Mouse (Mus musculus): ENCODE results near the gene Kank2. TPM values are rescaled to one million over a fixed set of nuclear protein-coding genes. Genes with fewer than 3 reads are reported as not detected.

The Kank2 gene
- polyA plus RNA-seq, 1 experiment from 2014 or later, result 11.1 TPM

DNA sequence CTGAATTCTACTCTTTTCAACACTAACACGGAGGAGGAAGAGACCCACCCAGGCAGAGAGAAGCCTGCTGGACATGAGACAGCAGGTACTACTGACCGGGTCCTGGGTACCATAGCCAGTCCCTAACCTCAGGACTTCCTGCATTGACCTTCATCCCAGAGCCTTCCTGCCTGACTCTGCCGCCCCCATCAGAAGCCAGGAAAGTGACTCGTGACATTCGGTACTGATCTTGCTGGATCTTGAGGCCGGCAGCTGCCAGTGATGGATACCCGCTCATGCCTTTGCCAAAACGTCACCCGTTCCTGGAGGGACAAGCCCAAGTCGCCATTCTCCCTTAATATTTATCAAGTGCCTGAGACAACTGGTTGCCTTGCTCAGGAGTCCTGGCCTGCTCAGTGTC is 50.1 kb downstream of the Kank2 start:
- ATAC-seq (ENCODE audit: insufficient number of reproducible peaks, insufficient read depth, low FRiP score, low read depth), result no peak
- Histone ChIP-seq H3K4me2 (ENCODE audit: low read length) (0 out of 2 replicates have a peak overlapping the region, but pooled peaks have one; percentile 46), H3K4me1 (ENCODE audit: control insufficient read depth in 2 of 2, insufficient read depth in 2 of 2, low read length in 2 of 2) (peaks cover 25 to 43% of the 10 kb centered on the region in 2 experiments), H3K36me3 (ENCODE audit: control insufficient read depth, insufficient read depth, low read length) (peaks cover 54% of the 10 kb centered on the region), H3K9ac (ENCODE audit: low read length) (no peak overlapping the region), H3K27ac (replicated peaks in 1 of 2; ENCODE audit: control insufficient read depth in 1 of 2, insufficient read depth in 1 of 2, low read depth in 2 of 2, low read length in 2 of 2) (peak overlapping the region; percentile 85 to 88), H3K9me3 (ENCODE audit: control insufficient read depth, low read length) (no peaks in the 10 kb centered on the region), H3K4me3 (ENCODE audit: control insufficient read depth in 1 of 2, insufficient read depth in 1 of 2, low read depth in 1 of 2, low read length in 2 of 2) (no peak overlapping the region), H3K27me3 (ENCODE audit: control insufficient read depth, insufficient read depth, low read length) (no peaks in the 10 kb centered on the region)
- WGBS, result 71% methylated on average over 10 of the region's 10 CpGs

DNA sequence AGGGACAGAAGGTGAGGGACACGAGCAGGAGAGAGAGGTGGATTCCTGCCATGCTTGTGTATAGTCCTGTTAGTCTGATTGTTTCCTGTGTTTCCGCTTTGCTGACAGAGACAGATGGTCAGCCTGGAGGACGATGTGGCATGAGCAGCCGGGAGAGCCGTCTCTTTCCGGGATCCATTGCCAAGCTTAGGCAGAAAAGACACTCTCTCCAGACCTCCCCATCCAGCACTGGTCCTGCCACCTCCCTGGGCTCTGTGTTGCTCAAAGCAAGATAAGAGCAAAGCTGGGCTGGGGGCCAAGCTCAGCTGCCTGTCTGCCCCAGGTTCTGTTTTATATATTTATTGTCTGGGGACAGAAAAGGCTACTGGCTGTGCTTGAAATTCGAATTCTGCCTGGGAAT is 50.5 kb downstream of the Kank2 start:
- Histone ChIP-seq H3K27ac (replicated peaks in 1 of 2; ENCODE audit: control insufficient read depth in 1 of 2, insufficient read depth in 1 of 2, low read depth in 2 of 2, low read length in 2 of 2) (peak overlapping the region; percentile 85 to 88), H3K36me3 (ENCODE audit: control insufficient read depth, insufficient read depth, low read length) (peaks cover 56% of the 10 kb centered on the region), H3K4me1 (ENCODE audit: control insufficient read depth in 2 of 2, insufficient read depth in 2 of 2, low read length in 2 of 2) (peaks cover 22 to 40% of the 10 kb centered on the region in 2 experiments), H3K4me3 (ENCODE audit: control insufficient read depth in 1 of 2, insufficient read depth in 1 of 2, low read depth in 1 of 2, low read length in 2 of 2) (no peak overlapping the region), H3K9ac (ENCODE audit: low read length) (peak overlapping the region; percentile 45; the same call in 1 of the 2 replicates), H3K27me3 (ENCODE audit: control insufficient read depth, insufficient read depth, low read length) (no peaks in the 10 kb centered on the region), H3K9me3 (ENCODE audit: control insufficient read depth, low read length) (no peaks in the 10 kb centered on the region), H3K4me2 (ENCODE audit: low read length) (peak overlapping the region; percentile 46)
- ATAC-seq (ENCODE audit: insufficient number of reproducible peaks, insufficient read depth, low FRiP score, low read depth), result peak; percentile 79
- WGBS, result 5% methylated on average over 7 of the region's 7 CpGs

DNA sequence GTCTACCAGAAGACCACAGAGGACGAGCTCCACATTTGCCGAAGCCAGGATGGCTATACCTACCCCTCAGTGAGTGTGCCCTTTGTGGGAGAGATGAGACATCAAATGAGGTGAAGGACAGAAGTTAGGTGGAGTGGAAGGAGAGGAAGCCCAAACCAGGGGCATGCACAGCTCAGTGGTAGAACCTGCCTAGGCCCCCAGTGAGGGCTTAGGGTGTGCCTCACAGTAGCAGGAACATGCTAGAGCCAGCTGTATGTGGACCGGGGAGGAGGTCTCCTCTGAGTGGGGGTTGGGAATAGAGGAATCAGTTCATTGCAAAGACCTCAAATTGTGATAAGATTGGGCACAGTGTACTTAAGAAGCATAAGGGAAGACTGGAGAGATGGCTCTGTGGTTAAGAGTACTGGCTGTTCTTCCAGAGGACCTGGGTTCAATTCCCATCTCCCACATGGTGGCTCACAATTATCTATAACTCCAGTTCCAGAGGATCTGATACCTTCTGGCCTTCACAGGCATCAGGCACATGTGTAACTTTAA is 51.2 kb downstream of the Kank2 start:
- Histone ChIP-seq H3K36me3 (ENCODE audit: control insufficient read depth, insufficient read depth, low read length) (peaks cover 63% of the 10 kb centered on the region), H3K9ac (ENCODE audit: low read length) (no peak overlapping the region), H3K4me2 (ENCODE audit: low read length) (no peak overlapping the region), H3K27me3 (ENCODE audit: control insufficient read depth, insufficient read depth, low read length) (no peaks in the 10 kb centered on the region), H3K27ac (replicated peaks in 1 of 2; ENCODE audit: control insufficient read depth in 1 of 2, insufficient read depth in 1 of 2, low read depth in 2 of 2, low read length in 2 of 2) (peak overlapping the region in 1 of 2 experiments; percentile 85; a peak in 2 of 4 replicates), H3K4me1 (ENCODE audit: control insufficient read depth in 2 of 2, insufficient read depth in 2 of 2, low read length in 2 of 2) (peaks cover 19 to 33% of the 10 kb centered on the region in 2 experiments), H3K4me3 (ENCODE audit: control insufficient read depth in 1 of 2, insufficient read depth in 1 of 2, low read depth in 1 of 2, low read length in 2 of 2) (no peak overlapping the region), H3K9me3 (ENCODE audit: control insufficient read depth, low read length) (no peaks in the 10 kb centered on the region)
- 86% methylated on average over 3 of the region's 3 CpGs for WGBS
- ATAC-seq (ENCODE audit: insufficient number of reproducible peaks, insufficient read depth, low FRiP score, low read depth), result no peak

DNA sequence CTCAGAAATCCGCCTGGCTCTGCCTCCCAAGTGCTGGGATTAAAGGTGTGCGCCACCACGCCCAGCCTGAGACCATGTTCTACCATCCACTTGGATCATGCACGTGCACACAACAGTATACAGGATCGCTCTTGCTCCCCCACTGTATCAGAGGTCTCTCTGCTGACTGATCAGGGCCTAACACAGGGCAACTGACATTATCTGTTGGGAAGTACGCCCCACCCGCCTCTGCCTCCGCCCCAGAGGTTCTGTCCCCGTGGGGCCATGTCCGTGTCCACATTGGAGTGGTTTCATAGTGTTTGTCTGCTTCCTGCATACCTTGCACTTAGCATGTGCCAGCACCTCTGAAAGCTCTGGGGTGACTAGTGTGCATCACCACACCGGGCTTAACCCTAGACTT is 57.0 kb downstream of the Kank2 start:
- no peak for ATAC-seq (ENCODE audit: insufficient number of reproducible peaks, insufficient read depth, low FRiP score, low read depth)
- Histone ChIP-seq H3K4me2 (ENCODE audit: low read length) (no peak overlapping the region), H3K4me3 (ENCODE audit: control insufficient read depth in 1 of 2, insufficient read depth in 1 of 2, low read depth in 1 of 2, low read length in 2 of 2) (no peak overlapping the region), H3K36me3 (ENCODE audit: control insufficient read depth, insufficient read depth, low read length) (peaks cover 95% of the 10 kb centered on the region), H3K27ac (replicated peaks in 1 of 2; ENCODE audit: control insufficient read depth in 1 of 2, insufficient read depth in 1 of 2, low read depth in 2 of 2, low read length in 2 of 2) (no peak overlapping the region), H3K4me1 (ENCODE audit: control insufficient read depth in 2 of 2, insufficient read depth in 2 of 2, low read length in 2 of 2) (peaks cover 0 to 5% of the 10 kb centered on the region in 2 experiments; a peak in 2 of 4 replicates), H3K9me3 (ENCODE audit: control insufficient read depth, low read length) (no peaks in the 10 kb centered on the region), H3K27me3 (ENCODE audit: control insufficient read depth, insufficient read depth, low read length) (no peaks in the 10 kb centered on the region), H3K9ac (ENCODE audit: low read length) (no peak overlapping the region)
- 94% methylated on average over 11 of the region's 11 CpGs for WGBS

DNA sequence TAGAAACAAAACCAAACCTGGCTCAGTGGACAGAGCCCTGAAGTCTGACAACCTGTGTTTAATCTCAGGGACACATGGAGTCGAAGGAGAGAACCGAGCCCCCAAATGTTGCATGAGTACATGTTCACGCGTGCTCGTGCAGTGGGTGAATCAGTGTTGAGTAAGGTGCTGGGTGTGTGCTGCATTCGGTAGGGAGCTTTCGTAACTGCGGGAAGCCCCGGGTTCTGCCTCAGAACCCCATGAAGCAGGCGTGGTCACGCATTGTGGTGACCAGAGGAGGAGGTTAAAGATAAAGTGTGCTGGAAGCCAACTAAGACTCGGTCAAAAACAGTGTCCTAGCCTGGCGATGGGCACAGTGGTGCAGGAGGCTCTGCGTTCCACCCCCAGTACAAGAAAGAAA is 58.1 kb downstream of the Kank2 start:
- ATAC-seq (ENCODE audit: insufficient number of reproducible peaks, insufficient read depth, low FRiP score, low read depth), result no peak

DNA sequence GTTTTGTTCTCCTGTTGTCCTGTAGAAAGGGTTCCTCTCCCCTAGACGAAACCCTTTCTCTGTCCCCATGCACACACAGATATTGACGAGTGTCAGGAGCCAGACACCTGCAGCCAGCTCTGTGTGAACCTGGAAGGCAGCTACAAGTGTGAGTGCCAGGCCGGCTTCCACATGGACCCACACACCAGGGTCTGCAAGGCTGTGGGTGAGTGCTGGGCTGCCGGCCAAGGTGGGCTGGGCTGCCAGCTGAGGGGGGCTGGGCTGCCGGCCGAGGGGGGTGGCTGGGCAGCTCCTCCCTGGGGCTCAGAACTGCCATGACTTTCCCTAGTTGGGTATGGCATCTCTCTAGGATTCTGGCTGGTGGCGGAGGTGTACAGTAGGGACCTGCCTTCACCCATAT is 59.8 kb downstream of the Kank2 start:
- ATAC-seq (ENCODE audit: insufficient number of reproducible peaks, insufficient read depth, low FRiP score, low read depth), result no peak
- Histone ChIP-seq H3K36me3 (ENCODE audit: control insufficient read depth, insufficient read depth, low read length) (peaks cover 95% of the 10 kb centered on the region), H3K4me3 (ENCODE audit: control insufficient read depth in 1 of 2, insufficient read depth in 1 of 2, low read depth in 1 of 2, low read length in 2 of 2) (no peak overlapping the region), H3K27me3 (ENCODE audit: control insufficient read depth, insufficient read depth, low read length) (no peaks in the 10 kb centered on the region), H3K27ac (replicated peaks in 1 of 2; ENCODE audit: control insufficient read depth in 1 of 2, insufficient read depth in 1 of 2, low read depth in 2 of 2, low read length in 2 of 2) (no peak overlapping the region), H3K4me2 (ENCODE audit: low read length) (no peak overlapping the region), H3K4me1 (ENCODE audit: control insufficient read depth in 2 of 2, insufficient read depth in 2 of 2, low read length in 2 of 2) (peaks cover 0 to 5% of the 10 kb centered on the region in 2 experiments; a peak in 2 of 4 replicates), H3K9me3 (ENCODE audit: control insufficient read depth, low read length) (no peaks in the 10 kb centered on the region), H3K9ac (ENCODE audit: low read length) (no peak overlapping the region)
- WGBS, result 70% methylated on average over 7 of the region's 7 CpGs

More for the DNA sequence above, 58.1 kb downstream of the Kank2 start:
- Histone ChIP-seq H3K4me2 (ENCODE audit: low read length) (no peak overlapping the region), H3K4me3 (ENCODE audit: control insufficient read depth in 1 of 2, insufficient read depth in 1 of 2, low read depth in 1 of 2, low read length in 2 of 2) (no peak overlapping the region), H3K27me3 (ENCODE audit: control insufficient read depth, insufficient read depth, low read length) (no peaks in the 10 kb centered on the region), H3K27ac (replicated peaks in 1 of 2; ENCODE audit: control insufficient read depth in 1 of 2, insufficient read depth in 1 of 2, low read depth in 2 of 2, low read length in 2 of 2) (no peak overlapping the region), H3K4me1 (ENCODE audit: control insufficient read depth in 2 of 2, insufficient read depth in 2 of 2, low read length in 2 of 2) (peaks cover 0 to 5% of the 10 kb centered on the region in 2 experiments; a peak in 2 of 4 replicates), H3K36me3 (ENCODE audit: control insufficient read depth, insufficient read depth, low read length) (peaks cover 95% of the 10 kb centered on the region), H3K9ac (ENCODE audit: low read length) (no peak overlapping the region), H3K9me3 (ENCODE audit: control insufficient read depth, low read length) (no peaks in the 10 kb centered on the region)
- 96% methylated on average over 14 of the region's 14 CpGs for WGBS

DNA sequence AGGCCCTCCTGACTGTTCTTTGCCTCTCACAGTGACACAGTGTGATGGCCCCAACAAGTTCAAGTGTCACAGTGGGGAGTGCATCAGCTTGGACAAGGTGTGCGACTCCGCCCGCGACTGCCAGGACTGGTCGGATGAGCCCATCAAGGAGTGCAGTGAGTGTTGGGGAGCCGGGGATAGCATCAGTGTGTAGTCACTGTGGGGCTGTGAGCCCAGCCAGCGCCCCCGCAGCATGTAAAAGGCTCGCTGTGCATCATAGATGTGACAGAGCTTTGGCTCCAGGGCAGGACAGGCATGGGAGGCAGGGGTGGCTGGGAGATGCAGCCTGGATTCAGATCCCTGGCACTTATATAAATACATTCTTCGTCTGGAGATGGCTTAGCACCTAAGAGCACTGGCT is 61.4 kb downstream of the Kank2 start:
- Histone ChIP-seq H3K36me3 (ENCODE audit: control insufficient read depth, insufficient read depth, low read length) (peaks cover 98% of the 10 kb centered on the region), H3K9me3 (ENCODE audit: control insufficient read depth, low read length) (no peaks in the 10 kb centered on the region), H3K9ac (ENCODE audit: low read length) (no peak overlapping the region), H3K4me1 (ENCODE audit: control insufficient read depth in 2 of 2, insufficient read depth in 2 of 2, low read length in 2 of 2) (peaks cover 0 to 5% of the 10 kb centered on the region in 2 experiments; a peak in 2 of 4 replicates), H3K4me3 (ENCODE audit: control insufficient read depth in 1 of 2, insufficient read depth in 1 of 2, low read depth in 1 of 2, low read length in 2 of 2) (no peak overlapping the region), H3K27ac (replicated peaks in 1 of 2; ENCODE audit: control insufficient read depth in 1 of 2, insufficient read depth in 1 of 2, low read depth in 2 of 2, low read length in 2 of 2) (no peak overlapping the region), H3K27me3 (ENCODE audit: control insufficient read depth, insufficient read depth, low read length) (no peaks in the 10 kb centered on the region), H3K4me2 (ENCODE audit: low read length) (no peak overlapping the region)
- 88% methylated on average over 10 of the region's 10 CpGs for WGBS
- ATAC-seq (ENCODE audit: insufficient number of reproducible peaks, insufficient read depth, low FRiP score, low read depth), result no peak

DNA sequence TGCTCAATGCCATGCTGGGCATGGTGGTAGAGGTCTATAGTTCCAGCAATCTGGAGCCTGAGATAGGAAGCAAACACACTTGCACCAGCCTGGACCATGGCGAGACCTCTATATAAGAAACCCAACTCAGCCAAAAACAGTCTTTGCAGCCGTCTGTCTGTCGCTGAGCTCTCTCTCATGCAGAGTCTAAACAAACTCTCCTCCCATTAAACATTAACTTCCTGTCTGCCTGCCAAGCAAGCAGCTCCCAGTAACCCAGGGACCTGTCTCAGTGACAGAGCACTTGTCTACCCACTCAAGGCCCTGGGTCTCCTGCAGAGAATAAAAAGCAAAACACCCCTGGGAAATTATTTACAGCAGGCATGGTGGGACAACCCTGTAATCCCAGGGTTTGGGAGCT is 62.0 kb downstream of the Kank2 start:
- ATAC-seq (ENCODE audit: insufficient number of reproducible peaks, insufficient read depth, low FRiP score, low read depth), result no peak
- no peak overlapping the region for H3K4me2 ChIP-seq (ENCODE audit: low read length)
- no peaks in the 10 kb centered on the region for H3K27me3 ChIP-seq (ENCODE audit: control insufficient read depth, insufficient read depth, low read length)
- WGBS, result 81% methylated on average over 3 of the region's 3 CpGs
- no peak overlapping the region for H3K4me3 ChIP-seq (ENCODE audit: control insufficient read depth in 1 of 2, insufficient read depth in 1 of 2, low read depth in 1 of 2, low read length in 2 of 2)
- H3K9ac ChIP-seq (ENCODE audit: low read length), result no peak overlapping the region
- no peaks in the 10 kb centered on the region for H3K9me3 ChIP-seq (ENCODE audit: control insufficient read depth, low read length)
- H3K4me1 ChIP-seq (ENCODE audit: control insufficient read depth in 2 of 2, insufficient read depth in 2 of 2, low read length in 2 of 2), result peaks cover 0 to 5% of the 10 kb centered on the region in 2 experiments; a peak in 2 of 4 replicates
- no peak overlapping the region for H3K27ac ChIP-seq (replicated peaks in 1 of 2; ENCODE audit: control insufficient read depth in 1 of 2, insufficient read depth in 1 of 2, low read depth in 2 of 2, low read length in 2 of 2)
- peaks cover 98% of the 10 kb centered on the region for H3K36me3 ChIP-seq (ENCODE audit: control insufficient read depth, insufficient read depth, low read length)
